Mouse (Mus musculus) lung, postnatal 36 days (tissue): ENCODE results near the gene Ifit2.
A peak's percentile ranks its signal among the peaks of the same experiment; 100 is the strongest.
"Not testable (repeated sequence)": the region's sequence is repeated elsewhere in the genome, so short reads cannot be mapped to it uniquely, and the experiment has no call there.

Experiments
- DNase-seq: peaks from one replicate; pipeline ENCODE4 v3.0.0; 2022; ENCODE audit warnings: mixed read lengths

Gene Ifit2

DNA sequence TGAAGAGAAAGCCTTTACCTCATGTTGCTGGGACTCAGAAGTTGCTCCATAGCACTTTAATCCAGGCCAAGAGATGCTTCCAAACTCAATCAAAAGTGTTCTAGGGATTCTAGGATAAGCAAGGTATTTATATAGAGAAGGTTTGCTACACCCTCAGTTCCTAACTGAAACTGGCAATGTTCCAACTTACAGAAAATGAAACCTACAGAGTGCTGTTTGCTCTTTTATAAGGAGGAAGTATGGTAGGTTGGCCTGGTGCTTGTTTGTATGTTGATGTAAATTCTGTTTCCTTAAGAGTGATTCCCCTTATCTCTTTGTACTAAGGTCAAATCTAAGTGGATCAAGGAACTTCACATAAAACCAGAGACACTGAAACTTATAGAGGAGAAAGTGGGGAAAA is 48.8 kb downstream of the Ifit2 start:
- DNase-seq: peak; percentile 55

GRCm38 (mm10) chr19:34601888-34602287 is 51.4 kb downstream of the Ifit2 start, which contains the start of gene Ifit1bl1:
TSS of gene Ifit1bl1 (minus strand) at chr19:34601956.
- peak; percentile 51 for DNase-seq

DNA sequence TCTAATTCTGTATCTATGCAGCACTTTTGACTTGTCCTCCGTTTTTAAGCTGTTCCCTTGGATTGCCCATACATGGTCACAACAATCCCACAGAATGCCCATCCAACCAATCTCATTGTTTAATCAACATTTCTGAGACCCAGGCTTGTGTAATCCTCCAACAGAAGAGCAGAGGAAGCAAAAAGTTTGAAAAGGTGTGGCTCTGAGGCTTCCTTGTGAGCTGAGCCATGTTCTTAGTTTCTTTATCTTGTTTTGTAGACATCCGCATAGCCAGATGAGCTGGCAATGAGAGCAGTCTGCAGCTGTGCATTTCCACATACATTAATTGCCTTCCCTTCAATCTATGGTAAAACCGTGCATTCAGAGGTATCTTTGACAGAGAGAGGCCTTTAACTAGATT is 55.0 kb downstream of the Ifit2 start:
- no peak for DNase-seq

GRCm38 (mm10) chr19:34607237-34608051 is 57.0 kb downstream of the Ifit2 start, which contains the start of gene Ifit3b:
TSS of gene Ifit3b (plus strand) at chr19:34607970.
- DNase-seq: peak; percentile 46

GRCm38 (mm10) chr19:34610118-34610517 is 59.6 kb downstream of the Ifit2 start:
- not testable (repeated sequence) for DNase-seq

GRCm38 (mm10) chr19:34612243-34613001 is 61.9 kb downstream of the Ifit2 start:
- DNase-seq: not testable (repeated sequence)

- DNase-seq: no peak
These were observed 70.4 kb downstream of the Ifit2 start for GRCm38 (mm10) chr19:34620871-34621270.

- no peak for DNase-seq
These were observed 73.3 kb downstream of the Ifit2 start for GRCm38 (mm10) chr19:34623781-34624180.

DNA sequence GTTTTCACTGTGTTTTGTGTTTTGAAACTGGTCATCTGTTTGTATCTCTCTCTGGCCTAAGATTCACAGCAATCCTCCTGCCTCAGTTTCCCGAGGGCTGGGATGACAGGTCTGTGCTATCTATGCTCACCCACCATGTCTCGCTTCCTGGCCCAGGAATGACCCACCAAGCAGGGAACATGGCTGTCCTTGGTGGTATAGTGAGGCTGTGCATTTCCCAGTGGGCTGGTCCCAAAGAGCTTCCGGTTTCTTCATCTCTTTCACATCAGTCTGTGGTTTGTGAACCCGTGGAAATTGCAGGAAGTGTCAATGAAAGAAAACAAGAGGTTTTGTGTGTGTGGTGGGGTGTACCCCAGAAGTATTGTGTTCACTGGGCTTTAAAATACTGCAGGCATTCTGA is 74.2 kb downstream of the Ifit2 start:
- DNase-seq: no peak
